Mouse (Mus musculus): ENCODE measurements around the gene Ppfibp1. TPM values are rescaled to one million over a fixed set of nuclear protein-coding genes. Genes with fewer than 3 reads are reported as not detected.

Gene Ppfibp1
- polyA plus RNA-seq, 1 experiment from 2014 or later = 84.8 TPM

GRCm38 (mm10) chr6:146995878-146996277, 107.6 kb downstream of the Ppfibp1 start:
- Histone ChIP-seq H3K4me2 (no peak overlapping the region), H3K4me1 (replicated peaks) (peaks cover 21% of the 10 kb centered on the region), H3K36me3 (peaks cover 59% of the 10 kb centered on the region), H3K4me3 (no peak overlapping the region), H3K27me3 (replicated peaks) (no peaks in the 10 kb centered on the region), H3K9me3 (replicated peaks) (no peaks in the 10 kb centered on the region), H3K27ac (ENCODE audit: poor library complexity, severe bottlenecking) (no peak overlapping the region), H3K9ac (no peak overlapping the region)
- 88% methylated on average over 6 of the region's 6 CpGs for WGBS
- no peak for ATAC-seq (ENCODE audit: insufficient number of reproducible peaks, low FRiP score)

GRCm38 (mm10) chr6:146997006-146997405, 108.7 kb downstream of the Ppfibp1 start:
- Histone ChIP-seq H3K27ac (ENCODE audit: poor library complexity, severe bottlenecking) (no peak overlapping the region), H3K36me3 (peaks cover 69% of the 10 kb centered on the region), H3K9me3 (replicated peaks) (no peaks in the 10 kb centered on the region), H3K4me2 (no peak overlapping the region), H3K4me3 (no peak overlapping the region), H3K9ac (no peak overlapping the region), H3K27me3 (replicated peaks) (no peaks in the 10 kb centered on the region), H3K4me1 (replicated peaks) (peaks cover 16% of the 10 kb centered on the region)
- no peak for ATAC-seq (ENCODE audit: insufficient number of reproducible peaks, low FRiP score)
- WGBS = 64% methylated on average over 6 of the region's 6 CpGs

- Histone ChIP-seq H3K9ac (no peak overlapping the region), H3K9me3 (replicated peaks) (no peaks in the 10 kb centered on the region), H3K4me2 (no peak overlapping the region), H3K27me3 (replicated peaks) (no peaks in the 10 kb centered on the region), H3K27ac (ENCODE audit: poor library complexity, severe bottlenecking) (no peak overlapping the region), H3K36me3 (peaks cover 75% of the 10 kb centered on the region), H3K4me3 (no peak overlapping the region), H3K4me1 (replicated peaks) (peaks cover 2% of the 10 kb centered on the region; the same call in 1 of the 2 replicates)
- no peak for ATAC-seq (ENCODE audit: insufficient number of reproducible peaks, low FRiP score)
- 84% methylated on average over 4 of the region's 4 CpGs for whole genome bisulfite sequencing
These were observed 110.4 kb downstream of the Ppfibp1 start for GRCm38 (mm10) chr6:146998710-146999109.

- Histone ChIP-seq H3K9me3 (replicated peaks) (0 out of 2 replicates have a peak, but pooled peaks cover 4% of the 10 kb centered on the region), H3K9ac (no peak overlapping the region), H3K4me1 (replicated peaks) (no peaks in the 10 kb centered on the region), H3K36me3 (peaks cover 80% of the 10 kb centered on the region), H3K27ac (ENCODE audit: poor library complexity, severe bottlenecking) (no peak overlapping the region), H3K27me3 (replicated peaks) (no peaks in the 10 kb centered on the region), H3K4me3 (no peak overlapping the region), H3K4me2 (no peak overlapping the region)
- 84% methylated on average over 9 of the region's 9 CpGs for WGBS
- no peak for ATAC-seq (ENCODE audit: insufficient number of reproducible peaks, low FRiP score)
These were observed 111.0 kb downstream of the Ppfibp1 start for GRCm38 (mm10) chr6:146999302-146999701.

GRCm38 (mm10) chr6:146999755-147000154, 111.5 kb downstream of the Ppfibp1 start:
- Histone ChIP-seq H3K4me1 (replicated peaks) (no peaks in the 10 kb centered on the region), H3K9me3 (replicated peaks) (0 out of 2 replicates have a peak, but pooled peaks cover 4% of the 10 kb centered on the region), H3K27me3 (replicated peaks) (no peaks in the 10 kb centered on the region), H3K36me3 (peaks cover 82% of the 10 kb centered on the region), H3K4me3 (no peak overlapping the region), H3K4me2 (no peak overlapping the region), H3K27ac (ENCODE audit: poor library complexity, severe bottlenecking) (no peak overlapping the region), H3K9ac (no peak overlapping the region)
- 90% methylated on average over 2 of the region's 2 CpGs for WGBS
- no peak for ATAC-seq (ENCODE audit: insufficient number of reproducible peaks, low FRiP score)

- 68% methylated on average over 3 of the region's 3 CpGs for WGBS
- Histone ChIP-seq H3K4me3 (no peak overlapping the region), H3K27ac (ENCODE audit: poor library complexity, severe bottlenecking) (no peak overlapping the region), H3K9ac (no peak overlapping the region), H3K4me2 (no peak overlapping the region), H3K4me1 (replicated peaks) (peaks cover 6% of the 10 kb centered on the region; the same call in 1 of the 2 replicates), H3K27me3 (replicated peaks) (no peaks in the 10 kb centered on the region), H3K36me3 (peaks cover 70% of the 10 kb centered on the region), H3K9me3 (replicated peaks) (0 out of 2 replicates have a peak, but pooled peaks cover 4% of the 10 kb centered on the region)
- no peak for ATAC-seq (ENCODE audit: insufficient number of reproducible peaks, low FRiP score)
These were observed 119.9 kb downstream of the Ppfibp1 start for GRCm38 (mm10) chr6:147008148-147008547.

- WGBS = 89% methylated on average over 6 of the region's 6 CpGs
- no peak for ATAC-seq (ENCODE audit: insufficient number of reproducible peaks, low FRiP score)
- peaks cover 71% of the 10 kb centered on the region for H3K36me3 ChIP-seq
These were observed 122.1 kb downstream of the Ppfibp1 start for GRCm38 (mm10) chr6:147010358-147010757.

GRCm38 (mm10) chr6:147010811-147011520, 122.7 kb downstream of the Ppfibp1 start:
- peaks cover 71% of the 10 kb centered on the region for H3K36me3 ChIP-seq
- no peaks in the 10 kb centered on the region for H3K9me3 ChIP-seq (replicated peaks)
- 79% methylated on average over 15 of the region's 15 CpGs for WGBS
- H3K4me2 ChIP-seq = no peak overlapping the region
- peaks cover 6% of the 10 kb centered on the region; the same call in 1 of the 2 replicates for H3K4me1 ChIP-seq (replicated peaks)
- no peak overlapping the region for H3K27ac ChIP-seq (ENCODE audit: poor library complexity, severe bottlenecking)
- H3K4me3 ChIP-seq = no peak overlapping the region
- ATAC-seq (ENCODE audit: insufficient number of reproducible peaks, low FRiP score) = no peak
- no peaks in the 10 kb centered on the region for H3K27me3 ChIP-seq (replicated peaks)
- H3K9ac ChIP-seq = no peak overlapping the region

More at GRCm38 (mm10) chr6:147010358-147010757, 122.1 kb downstream of the Ppfibp1 start:
- Histone ChIP-seq H3K27me3 (replicated peaks) (no peaks in the 10 kb centered on the region), H3K27ac (ENCODE audit: poor library complexity, severe bottlenecking) (no peak overlapping the region), H3K9ac (no peak overlapping the region), H3K4me3 (no peak overlapping the region), H3K4me2 (no peak overlapping the region), H3K9me3 (replicated peaks) (no peaks in the 10 kb centered on the region), H3K4me1 (replicated peaks) (peaks cover 6% of the 10 kb centered on the region; the same call in 1 of the 2 replicates)

- Histone ChIP-seq H3K27ac (ENCODE audit: poor library complexity, severe bottlenecking) (no peak overlapping the region), H3K27me3 (replicated peaks) (no peaks in the 10 kb centered on the region), H3K9me3 (replicated peaks) (no peaks in the 10 kb centered on the region), H3K36me3 (peaks cover 73% of the 10 kb centered on the region), H3K4me1 (replicated peaks) (peaks cover 6% of the 10 kb centered on the region; the same call in 1 of the 2 replicates), H3K4me3 (no peak overlapping the region), H3K4me2 (no peak overlapping the region), H3K9ac (no peak overlapping the region)
- ATAC-seq (ENCODE audit: insufficient number of reproducible peaks, low FRiP score) = no peak
- 74% methylated on average over 6 of the region's 6 CpGs for WGBS
These were observed 123.3 kb downstream of the Ppfibp1 start for GRCm38 (mm10) chr6:147011555-147011954.

- H3K36me3 ChIP-seq = peaks cover 73% of the 10 kb centered on the region
- ATAC-seq (ENCODE audit: insufficient number of reproducible peaks, low FRiP score) = no peak
These were observed 123.7 kb downstream of the Ppfibp1 start for GRCm38 (mm10) chr6:147011977-147012376.

GRCm38 (mm10) chr6:147013546-147013945, 125.3 kb downstream of the Ppfibp1 start:
- Histone ChIP-seq H3K4me1 (replicated peaks) (peaks cover 6% of the 10 kb centered on the region; the same call in 1 of the 2 replicates), H3K27ac (ENCODE audit: poor library complexity, severe bottlenecking) (no peak overlapping the region), H3K4me3 (no peak overlapping the region), H3K4me2 (no peak overlapping the region), H3K36me3 (peaks cover 76% of the 10 kb centered on the region), H3K27me3 (replicated peaks) (no peaks in the 10 kb centered on the region), H3K9ac (no peak overlapping the region), H3K9me3 (replicated peaks) (no peaks in the 10 kb centered on the region)
- WGBS = 84% methylated on average over 1 of the region's 1 CpGs
- no peak for ATAC-seq (ENCODE audit: insufficient number of reproducible peaks, low FRiP score)

More at GRCm38 (mm10) chr6:147011977-147012376, 123.7 kb downstream of the Ppfibp1 start:
- Histone ChIP-seq H3K9ac (no peak overlapping the region), H3K4me1 (replicated peaks) (peaks cover 6% of the 10 kb centered on the region; the same call in 1 of the 2 replicates), H3K4me3 (no peak overlapping the region), H3K4me2 (no peak overlapping the region), H3K9me3 (replicated peaks) (no peaks in the 10 kb centered on the region), H3K27me3 (replicated peaks) (no peaks in the 10 kb centered on the region), H3K27ac (ENCODE audit: poor library complexity, severe bottlenecking) (no peak overlapping the region)
- WGBS = 76% methylated on average over 6 of the region's 6 CpGs

Data from heart, embryonic 12.5 days (tissue).